Mouse (Mus musculus) hindlimb bud, embryonic 11.5 days (tissue): ENCODE measurements at regions not wholly inside any gene's neighbourhood (a gene's known extent, or its start where the extent isn't known, plus 50 kb on each side); places are given as distances from the start of the nearest gene placed in this dataset.
"Not testable (repeated sequence)": the region's sequence is repeated elsewhere in the genome, so short reads cannot be mapped to it uniquely, and the experiment has no call there.

ENCODE experiments used
- DNase-seq: peaks from one replicate; pipeline ENCODE4 v3.0.0-alpha.2; 2012; ENCODE audit warnings: low read depth, low spot score; ENCODE audit errors: extremely low spot score

DNA sequence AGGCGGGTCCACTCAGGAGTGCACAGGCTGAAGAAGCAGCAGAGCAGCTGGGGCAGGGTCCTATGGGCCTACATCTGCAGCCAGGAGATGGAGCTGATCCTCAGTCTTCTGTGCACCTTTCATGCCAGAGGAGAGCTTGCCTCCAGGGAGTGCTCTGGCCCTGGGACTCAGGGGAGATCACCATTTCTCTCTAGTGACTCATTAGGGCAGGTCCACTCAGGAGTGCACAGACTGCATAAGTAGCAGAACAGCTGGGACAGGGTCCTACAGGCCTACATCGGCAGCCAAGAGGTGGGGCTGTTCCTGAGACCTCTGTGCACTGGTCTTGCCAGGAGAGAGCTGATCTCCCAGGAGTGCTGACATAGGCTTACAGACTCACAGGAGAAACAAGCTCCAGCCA is 159.4 kb upstream of the Gm21897 start:
- no peak for DNase-seq

DNA sequence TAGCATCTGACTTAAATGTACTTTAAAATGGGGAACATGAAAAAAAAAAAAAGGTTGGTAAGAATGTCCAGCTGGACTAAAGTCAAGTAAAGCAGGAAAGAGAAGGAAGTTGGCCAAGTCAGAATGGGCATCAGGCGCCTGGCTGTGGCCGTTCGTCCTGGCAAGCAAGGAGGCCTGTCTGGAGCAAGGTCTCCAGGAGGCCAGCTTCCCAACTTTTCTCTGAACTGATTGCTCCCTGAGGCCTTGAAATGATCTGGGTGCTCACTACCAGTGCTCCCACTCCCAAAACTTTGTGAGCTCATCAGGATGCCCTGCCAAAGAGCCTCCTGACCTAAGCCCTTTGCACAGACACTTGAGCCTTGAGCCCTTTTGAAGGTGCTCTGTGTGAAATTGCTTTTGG is 141.7 kb upstream of the Gm21897 start:
- no peak for DNase-seq

DNA sequence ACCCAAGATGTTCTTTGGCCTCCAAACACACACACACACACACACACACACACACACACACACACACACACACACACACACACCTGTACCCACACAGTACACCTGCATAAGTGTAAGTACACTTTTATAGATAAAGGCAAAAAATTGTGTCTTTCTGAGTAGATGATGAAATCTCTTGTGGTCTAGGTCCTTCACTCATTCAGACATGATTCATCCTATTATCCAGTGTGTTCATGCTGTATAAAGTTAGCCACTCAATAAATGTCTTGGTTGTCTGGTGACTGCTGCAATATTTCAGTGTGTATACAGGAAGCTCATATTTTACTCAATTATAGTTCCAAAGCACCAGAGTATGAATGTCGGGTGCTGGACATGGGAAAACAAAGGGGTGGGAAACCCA is 131.5 kb upstream of the Gm21897 start:
- DNase-seq = no peak

DNA sequence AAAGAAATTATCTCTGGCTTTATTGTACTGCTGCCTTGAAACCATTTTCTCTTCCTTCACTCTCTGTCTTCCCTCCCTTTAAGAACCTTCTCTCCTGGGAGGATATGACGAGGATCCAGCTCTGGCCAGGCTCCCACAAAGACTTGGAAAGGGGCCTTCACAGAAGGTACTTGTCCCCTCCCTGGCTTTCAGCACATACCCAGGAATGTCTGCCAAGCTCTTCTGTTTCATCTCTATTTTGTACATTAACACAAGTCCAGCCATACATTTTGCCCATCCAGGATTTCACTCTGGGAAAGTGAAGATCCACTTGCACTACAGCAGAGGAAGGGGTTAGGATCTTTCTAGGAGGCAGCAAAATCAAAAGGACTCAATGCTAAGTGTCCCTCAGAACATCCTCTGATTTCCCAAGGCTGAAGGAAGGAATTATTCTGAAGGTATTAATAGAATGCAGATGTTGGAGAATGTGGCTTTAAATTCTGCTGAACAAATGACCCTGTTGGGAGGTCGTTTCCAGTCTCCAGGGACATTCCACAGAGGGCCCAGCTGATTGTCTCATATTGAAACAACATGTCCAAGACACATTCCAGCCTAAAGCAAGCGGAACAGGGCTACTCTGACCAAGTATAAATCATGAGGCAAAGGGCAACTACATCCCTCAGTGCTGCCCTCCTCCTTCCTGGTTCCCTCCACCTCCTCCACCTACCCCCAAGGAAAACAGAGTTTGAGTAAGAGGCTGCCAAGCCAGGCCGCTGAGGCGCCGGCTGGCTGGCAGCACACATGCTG is 122.1 kb upstream of the Gm21897 start:
- peak; percentile 91 for DNase-seq

DNA sequence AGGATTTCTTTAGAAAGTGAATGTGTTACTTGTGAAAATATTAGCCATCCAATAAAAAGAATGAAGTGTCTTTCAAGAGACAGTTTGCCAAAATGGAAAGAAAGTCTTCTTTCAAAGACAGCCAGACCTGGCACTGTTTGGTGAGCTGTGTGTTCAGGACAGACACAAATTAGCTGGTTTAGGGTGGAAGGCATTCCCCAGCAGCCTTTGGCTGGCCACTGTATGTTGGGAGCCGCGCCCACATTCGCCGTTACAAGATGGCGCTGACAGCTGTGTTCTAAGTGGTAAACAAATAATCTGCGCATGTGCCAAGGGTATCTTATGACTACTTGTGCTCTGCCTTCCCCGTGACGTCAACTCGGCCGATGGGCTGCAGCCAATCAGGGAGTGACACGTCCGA is 121.3 kb upstream of the Gm21897 start:
- DNase-seq = not testable (repeated sequence)

DNA sequence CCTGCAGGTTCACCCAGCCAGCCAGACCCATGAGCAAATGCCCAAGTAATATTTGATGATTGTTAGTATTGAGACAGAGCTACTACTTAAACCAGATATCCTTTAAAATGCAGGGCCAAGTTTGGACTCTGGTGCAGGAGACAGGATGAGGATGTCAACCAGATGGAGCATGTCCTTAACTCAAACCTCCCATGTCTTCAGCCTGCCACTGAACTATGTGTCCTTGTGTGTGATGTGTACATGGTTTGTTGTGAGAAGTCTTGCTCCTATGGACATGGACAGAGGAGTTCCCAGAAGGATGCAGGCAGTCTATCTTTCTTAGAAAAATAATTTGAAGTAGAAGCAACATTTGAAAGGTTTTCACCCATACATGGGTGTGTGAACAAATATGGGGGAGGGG is 120.4 kb upstream of the Gm21897 start:
- DNase-seq = no peak

DNA sequence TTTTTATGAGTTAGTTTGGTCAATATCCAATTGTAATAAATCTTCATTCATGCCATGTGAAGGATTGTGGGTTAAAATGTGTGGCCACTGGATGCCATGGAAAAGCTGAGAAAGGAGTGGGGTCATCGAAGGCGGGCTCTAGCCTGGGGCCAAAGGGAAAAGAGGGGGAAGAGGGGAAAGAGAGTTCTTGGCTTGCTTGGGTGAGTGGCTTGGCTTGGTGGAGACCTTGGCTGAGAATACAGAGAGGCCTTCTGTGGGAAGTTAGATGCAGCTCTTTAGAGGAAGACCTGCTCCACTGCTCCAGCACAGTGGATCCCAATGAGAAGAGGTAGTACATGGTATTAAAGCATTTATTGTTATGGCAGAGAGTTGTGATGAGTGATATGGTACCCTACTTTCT is 101.3 kb upstream of the Gm21897 start:
- no peak for DNase-seq

DNA sequence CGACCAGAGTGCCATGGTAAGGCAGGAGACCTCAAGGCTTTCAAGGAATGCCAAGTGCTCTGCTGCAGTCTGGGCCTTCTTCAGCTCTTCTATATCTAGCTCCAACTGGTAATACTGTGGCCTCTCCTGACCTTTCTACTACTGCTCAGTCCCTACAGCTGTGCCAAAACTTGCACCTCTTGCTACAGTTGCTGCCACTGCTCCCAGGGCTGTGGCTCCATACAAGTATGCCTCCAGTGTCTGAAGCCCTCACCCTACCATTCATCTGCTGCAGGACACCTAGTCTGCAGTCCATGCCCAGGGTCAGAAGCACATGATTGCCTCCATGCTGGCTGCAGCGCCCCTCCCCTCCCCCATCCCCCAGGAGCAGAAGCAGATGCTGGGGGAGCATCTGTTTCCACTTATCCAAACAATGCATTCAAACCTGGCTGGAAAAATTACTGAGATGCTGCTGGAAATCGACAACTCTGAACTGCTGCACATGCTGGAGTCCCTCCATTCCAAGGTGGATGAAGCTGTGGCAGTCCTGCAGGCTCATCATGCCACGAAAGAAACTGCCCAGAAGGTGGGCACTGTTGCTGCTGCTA is 96.2 kb upstream of the Gm21897 start:
- DNase-seq = peak; percentile 82

DNA sequence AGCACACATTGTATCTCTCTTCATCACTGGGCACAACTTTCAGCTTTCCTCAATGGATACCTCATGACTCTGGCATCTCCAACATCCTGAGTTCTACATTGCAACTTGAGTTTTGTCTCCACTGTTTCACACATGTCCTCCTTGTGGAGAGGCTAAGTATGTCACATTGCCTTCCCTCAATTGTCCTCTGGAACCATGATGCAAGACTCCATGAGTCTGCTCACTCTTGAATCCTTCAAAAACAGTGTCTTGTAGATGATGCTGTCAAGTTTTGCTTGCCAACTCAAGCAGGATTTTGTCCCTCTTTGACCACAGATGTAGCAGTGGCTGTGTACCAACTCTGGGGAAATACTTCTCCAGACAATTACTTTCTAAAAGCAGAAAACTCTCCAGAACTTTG is 79.4 kb upstream of the Gm21897 start:
- DNase-seq = no peak

DNA sequence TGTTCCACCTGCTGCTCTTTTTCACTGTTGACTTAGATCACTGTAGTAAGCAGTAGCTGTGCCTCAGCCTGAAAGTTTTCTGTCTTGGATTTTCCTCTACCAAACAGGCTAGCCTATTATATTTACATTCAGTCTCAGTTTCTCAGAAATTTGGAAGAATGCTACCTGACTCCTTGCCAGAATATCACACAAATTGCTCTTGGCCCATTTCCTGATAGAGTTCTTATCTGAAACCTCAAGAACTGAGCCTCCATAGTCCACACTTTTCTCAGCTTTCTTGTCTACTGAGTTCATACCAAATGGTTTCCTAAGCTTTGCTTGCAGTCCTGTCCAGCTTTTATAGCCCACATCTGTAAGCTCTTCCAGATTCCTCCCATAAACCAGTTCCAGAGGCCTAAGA is 78.8 kb upstream of the Gm21897 start:
- no peak for DNase-seq

DNA sequence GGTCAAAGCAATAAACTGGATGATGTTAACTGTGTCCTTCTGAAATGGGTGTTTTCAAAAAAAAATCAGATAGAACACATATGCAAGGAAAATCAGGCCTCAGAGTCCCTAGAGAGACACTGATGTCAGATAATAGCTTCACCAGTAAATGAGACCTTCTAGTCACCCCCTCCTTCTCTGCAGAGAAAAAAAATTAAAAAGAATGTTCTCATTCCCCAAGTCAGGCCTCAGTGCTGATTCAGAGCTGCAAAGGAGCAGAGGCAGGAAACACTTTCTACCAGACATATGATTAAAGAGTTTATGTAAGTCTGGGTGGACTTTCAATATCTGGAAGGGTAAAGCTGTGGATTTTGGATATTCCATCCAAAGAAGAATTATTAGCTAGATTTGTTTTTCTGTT is 67.1 kb upstream of the Gm21897 start:
- no peak for DNase-seq

DNA sequence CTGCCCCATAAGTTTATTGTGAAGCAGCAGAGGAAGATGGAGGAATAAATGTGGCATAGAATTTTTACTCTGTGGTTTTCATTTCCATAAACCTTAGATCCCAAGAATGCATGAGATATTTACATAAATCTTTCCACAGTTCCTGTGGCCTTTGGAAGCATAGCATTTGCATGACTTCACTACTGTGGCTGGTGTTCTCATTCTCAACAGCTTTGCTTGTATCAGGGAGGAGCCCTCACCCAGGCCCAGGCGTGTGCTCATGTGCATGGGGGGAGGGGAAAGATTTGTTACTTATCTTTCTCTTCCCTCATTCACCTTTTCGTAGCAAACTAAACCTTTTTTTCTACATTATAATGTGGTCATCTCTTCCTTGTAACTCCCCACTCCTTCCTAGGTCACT is 65.6 kb upstream of the Gm21897 start:
- DNase-seq = no peak

DNA sequence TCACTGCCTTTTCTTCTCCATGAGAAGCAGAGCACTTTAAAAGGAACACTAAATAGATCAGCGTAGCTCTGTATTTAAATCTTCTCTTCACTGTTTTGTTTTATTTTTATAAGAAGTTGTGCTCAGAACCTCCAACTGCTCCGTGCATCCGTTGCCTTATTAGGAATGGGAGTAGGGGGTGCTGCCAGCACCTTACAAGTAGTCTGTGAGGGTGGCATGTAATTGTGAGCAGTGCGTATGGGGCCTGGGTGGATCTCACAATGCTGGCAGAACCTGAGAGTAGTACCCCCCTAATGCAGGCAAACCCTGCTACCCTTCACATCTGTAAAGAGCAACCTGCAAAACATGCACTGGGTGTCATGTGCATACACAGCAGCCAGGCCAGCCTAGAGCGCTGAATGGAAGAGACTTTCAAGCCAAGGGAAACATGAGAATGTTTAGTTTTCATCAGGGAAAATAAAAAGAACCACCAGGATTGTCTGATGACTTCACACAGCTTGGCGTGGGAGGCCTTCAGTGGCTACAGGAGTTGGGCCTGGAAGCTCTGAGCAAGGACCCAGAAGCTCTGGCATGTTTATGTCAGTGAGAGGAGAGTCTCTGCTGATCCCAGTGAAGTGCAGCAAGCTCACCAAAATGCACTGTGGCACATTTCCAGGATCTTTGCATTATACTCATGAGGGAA is 64.5 kb upstream of the Gm21897 start:
- no peak for DNase-seq

DNA sequence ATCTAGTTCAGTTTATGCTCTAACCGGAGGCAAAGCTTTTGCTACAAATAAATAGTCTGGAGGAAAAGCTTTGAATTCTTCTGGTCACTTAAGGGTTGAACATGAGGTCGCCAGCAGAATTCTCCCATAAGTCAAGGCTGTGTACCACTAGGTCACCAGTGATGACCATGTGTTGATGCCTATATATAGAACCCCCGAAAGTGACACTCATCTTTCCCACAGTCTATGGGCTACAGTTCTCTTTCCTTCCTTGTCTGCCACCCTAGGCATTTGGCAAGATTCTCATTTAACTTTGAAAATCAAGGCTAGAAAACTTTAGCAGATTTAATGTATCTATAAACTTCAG is 63.9 kb upstream of the Gm21897 start:
- no peak for DNase-seq

DNA sequence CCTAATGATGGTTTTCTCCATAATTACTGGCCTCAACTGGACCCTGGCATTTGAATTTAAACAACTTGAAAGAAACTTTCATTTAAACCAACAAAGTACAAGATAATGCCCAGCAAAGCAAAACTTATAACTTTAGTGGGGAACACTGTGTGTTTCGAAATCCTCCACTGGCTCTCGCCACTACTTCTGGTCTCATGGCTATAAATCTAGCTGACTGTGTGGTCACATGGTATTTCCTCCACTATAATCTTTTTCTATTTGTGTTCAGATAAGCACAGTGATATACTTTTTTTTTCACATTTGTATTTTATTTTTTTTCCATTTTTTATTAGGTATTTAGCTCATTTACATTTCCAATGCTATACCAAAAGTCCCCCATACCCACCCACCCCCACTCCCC is 62.6 kb upstream of the Gm21897 start:
- DNase-seq = no peak

DNA sequence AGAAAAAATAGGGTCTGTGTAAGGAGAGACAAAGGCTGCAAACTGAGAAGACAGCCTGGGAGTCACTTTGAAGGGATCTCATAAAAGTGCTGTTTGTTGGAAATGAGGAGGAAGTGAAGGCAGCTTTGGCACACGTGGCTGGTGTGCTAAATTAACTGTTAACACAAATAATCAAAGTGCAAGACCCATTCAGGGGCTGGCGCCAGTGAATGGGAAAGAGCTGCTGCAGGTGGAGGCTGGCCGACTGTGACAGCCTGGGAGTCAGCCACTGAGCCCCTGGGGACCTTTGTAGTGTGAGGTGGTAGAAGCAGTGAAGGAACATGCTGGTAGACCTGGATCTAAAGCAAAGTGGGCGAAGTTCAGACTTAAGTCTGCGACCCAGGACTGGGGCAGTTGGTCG is 57.8 kb upstream of the Gm21897 start:
- DNase-seq = no peak

DNA sequence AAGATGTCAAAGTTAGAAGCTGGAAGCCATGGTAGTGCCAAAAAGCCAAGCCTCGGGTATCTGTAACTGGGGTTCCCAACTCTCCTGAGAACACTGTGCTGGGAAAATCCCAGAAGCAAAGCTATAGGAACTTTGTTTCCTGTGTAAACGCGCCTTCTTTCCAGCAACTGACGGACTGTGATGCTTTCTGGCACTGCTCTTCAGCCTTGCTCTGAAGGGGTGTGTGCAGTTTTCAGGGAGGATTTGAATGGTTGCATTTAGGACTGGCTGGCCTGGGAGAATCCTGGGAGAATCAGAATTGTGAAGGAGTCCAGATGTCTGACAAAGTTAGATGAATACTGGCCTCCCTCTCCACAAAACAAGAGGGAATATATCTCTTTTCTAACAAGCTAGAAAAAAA is 57.2 kb upstream of the Gm21897 start:
- no peak for DNase-seq
